Mouse (Mus musculus): Measurements from ENCODE around the gene Jam2. TPM values are rescaled to one million over a fixed set of nuclear protein-coding genes. Genes with fewer than 3 reads are reported as not detected.

Jam2 gene
- polyA plus RNA-seq, 1 experiment from 2014 or later = 5.6 TPM

- H3K27me3 ChIP-seq (replicated peaks) = peaks cover 11% of the 10 kb centered on the region; the same call in 1 of the 2 replicates
- no peak for ATAC-seq
- no peak overlapping the region for H3K4me3 ChIP-seq (replicated peaks)
- no peak overlapping the region for H3K27ac ChIP-seq
- no peaks in the 10 kb centered on the region for H3K36me3 ChIP-seq
- no peaks in the 10 kb centered on the region for H3K9me3 ChIP-seq
- peak overlapping the region; percentile 84 for H3K4me2 ChIP-seq (replicated peaks)
- no peak overlapping the region for H3K9ac ChIP-seq
- peaks cover 11% of the 10 kb centered on the region for H3K4me1 ChIP-seq (replicated peaks)
- WGBS = 33% methylated on average over 8 of the region's 8 CpGs
Measured at GRCm38 (mm10) chr16:84772496-84773267, 1.2 kb upstream of the Jam2 start.

DNA sequence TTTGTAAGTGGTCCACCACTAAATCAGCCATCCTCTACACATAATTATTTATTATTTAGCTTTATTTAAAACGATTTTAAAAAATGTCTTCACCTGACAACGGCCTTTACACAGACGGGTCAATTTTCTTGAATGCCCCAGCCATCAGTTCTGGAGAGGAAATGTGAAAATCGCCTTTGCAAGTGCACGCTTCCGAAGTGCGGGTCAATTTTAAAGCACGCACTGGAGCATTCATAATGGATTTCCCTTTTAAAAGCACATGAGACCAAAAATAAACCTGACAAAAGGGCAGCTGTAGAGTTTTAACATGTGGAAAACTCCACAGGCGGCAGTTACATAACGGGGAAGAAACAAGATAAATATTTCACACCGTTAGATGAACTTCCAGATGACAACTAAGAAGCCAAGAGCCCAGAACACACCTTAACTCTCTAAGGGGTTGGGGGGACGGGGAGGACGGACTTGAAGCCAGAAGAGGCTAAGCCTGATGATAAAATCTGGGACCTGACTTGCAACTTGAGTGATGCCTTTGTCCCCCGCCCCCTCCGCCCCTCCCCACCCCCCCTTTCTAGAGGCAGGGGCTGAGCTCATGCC, 558 bp upstream of the Jam2 start:
- Histone ChIP-seq H3K9me3 (no peaks in the 10 kb centered on the region), H3K4me3 (replicated peaks) (peak overlapping the region; percentile 59), H3K4me1 (replicated peaks) (peaks cover 11% of the 10 kb centered on the region), H3K4me2 (replicated peaks) (peak overlapping the region; percentile 84), H3K27me3 (replicated peaks) (peaks cover 11% of the 10 kb centered on the region; the same call in 1 of the 2 replicates), H3K9ac (no peak overlapping the region), H3K27ac (no peak overlapping the region), H3K36me3 (no peaks in the 10 kb centered on the region)
- ATAC-seq = peak; percentile 9; the same call in 1 of the 2 replicates
- 6% methylated on average over 15 of the region's 15 CpGs for WGBS

- no peaks in the 10 kb centered on the region for H3K36me3 ChIP-seq
- H3K27ac ChIP-seq = no peak overlapping the region
- H3K4me1 ChIP-seq (replicated peaks) = peaks cover 11% of the 10 kb centered on the region
- H3K9me3 ChIP-seq = no peaks in the 10 kb centered on the region
- 0 out of 2 replicates have a peak, but pooled peaks have one; percentile 12 for ATAC-seq
- peak overlapping the region; percentile 84 for H3K4me2 ChIP-seq (replicated peaks)
- H3K27me3 ChIP-seq (replicated peaks) = peaks cover 11% of the 10 kb centered on the region; the same call in 1 of the 2 replicates
- H3K4me3 ChIP-seq (replicated peaks) = peak overlapping the region; percentile 59
- WGBS = 1% methylated on average over 23 of the region's 23 CpGs
- peak overlapping the region; percentile 54 for H3K9ac ChIP-seq
Measured at GRCm38 (mm10) chr16:84774761-84775231, 873 bp downstream of the Jam2 start.

GRCm38 (mm10) chr16:84775356-84775755, 1.4 kb downstream of the Jam2 start:
- Histone ChIP-seq H3K4me3 (replicated peaks) (peak overlapping the region; percentile 59; the same call in 1 of the 2 replicates), H3K27ac (no peak overlapping the region), H3K27me3 (replicated peaks) (peaks cover 11% of the 10 kb centered on the region; the same call in 1 of the 2 replicates), H3K36me3 (no peaks in the 10 kb centered on the region), H3K4me2 (replicated peaks) (peak overlapping the region; percentile 84), H3K4me1 (replicated peaks) (peaks cover 11% of the 10 kb centered on the region), H3K9me3 (no peaks in the 10 kb centered on the region), H3K9ac (no peak overlapping the region)
- 34% methylated on average over 11 of the region's 11 CpGs for WGBS
- ATAC-seq = no peak

- Histone ChIP-seq H3K27ac (no peak overlapping the region), H3K9ac (no peak overlapping the region), H3K9me3 (no peaks in the 10 kb centered on the region), H3K36me3 (no peaks in the 10 kb centered on the region), H3K27me3 (replicated peaks) (peaks cover 11% of the 10 kb centered on the region; the same call in 1 of the 2 replicates), H3K4me2 (replicated peaks) (no peak overlapping the region), H3K4me3 (replicated peaks) (no peak overlapping the region), H3K4me1 (replicated peaks) (peaks cover 11% of the 10 kb centered on the region)
- 59% methylated on average over 7 of the region's 7 CpGs for WGBS
- no peak for ATAC-seq
Measured at GRCm38 (mm10) chr16:84776089-84776784, 2.3 kb downstream of the Jam2 start.

DNA sequence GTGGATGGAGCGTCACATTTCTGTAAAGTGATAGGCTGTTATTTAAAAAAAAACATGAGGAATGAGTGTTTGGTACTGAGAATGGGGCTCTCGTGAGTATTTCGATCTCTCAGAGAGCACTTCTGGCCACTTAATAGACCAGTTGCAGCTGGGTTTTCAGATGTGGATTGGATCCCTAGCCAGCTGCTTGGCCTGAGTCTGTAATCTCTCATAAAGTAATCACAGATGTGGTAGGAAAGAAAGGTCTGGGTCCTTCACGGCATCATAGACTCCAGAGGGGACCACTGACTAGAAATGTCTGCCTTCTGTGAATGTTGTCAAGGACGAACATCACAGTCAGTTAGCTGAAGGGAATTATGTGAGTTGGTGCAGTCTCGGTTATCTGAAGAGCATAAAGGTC, 4.5 kb downstream of the Jam2 start:
- 82% methylated on average over 6 of the region's 6 CpGs for WGBS
- Histone ChIP-seq H3K9ac (no peak overlapping the region), H3K4me2 (replicated peaks) (no peak overlapping the region), H3K9me3 (no peaks in the 10 kb centered on the region), H3K4me3 (replicated peaks) (no peak overlapping the region), H3K27ac (no peak overlapping the region), H3K36me3 (no peaks in the 10 kb centered on the region), H3K4me1 (replicated peaks) (peaks cover 8% of the 10 kb centered on the region), H3K27me3 (replicated peaks) (peaks cover 11% of the 10 kb centered on the region; the same call in 1 of the 2 replicates)
- no peak for ATAC-seq

DNA sequence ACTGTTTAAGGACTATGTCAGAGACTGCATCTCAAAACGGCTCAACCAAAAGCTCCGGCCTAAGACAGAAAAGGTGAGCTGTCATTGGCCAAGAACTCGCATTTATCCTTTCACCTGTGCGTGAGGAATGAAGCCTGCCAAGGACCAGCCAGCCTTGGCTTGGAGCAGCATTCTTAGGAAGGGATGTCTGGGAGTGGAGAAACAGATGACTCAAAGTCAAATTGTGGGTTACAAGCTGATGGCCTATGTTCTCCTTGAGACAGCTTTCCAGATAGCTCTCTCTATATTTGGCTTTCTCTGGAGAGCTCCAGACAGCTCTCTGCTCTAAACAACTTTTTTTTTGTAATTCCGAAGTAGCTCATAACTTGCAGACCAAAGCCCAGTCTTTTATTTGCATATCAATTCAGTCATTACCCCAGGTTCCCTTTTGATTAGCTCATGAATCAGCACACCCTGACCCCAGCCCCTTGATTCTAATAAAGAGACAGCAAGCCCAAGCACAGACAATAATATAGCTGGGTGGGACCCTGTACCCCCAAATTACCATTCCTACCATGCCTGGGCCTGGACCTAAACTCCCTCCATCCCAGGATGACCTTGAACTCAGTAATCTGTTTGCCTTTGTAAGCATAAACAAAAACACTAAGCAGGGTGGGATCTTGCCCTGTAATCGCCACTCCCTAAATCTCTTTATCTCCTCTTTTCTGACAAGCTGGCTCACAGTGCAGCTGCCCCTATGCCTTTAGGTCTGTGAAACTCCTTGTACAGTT, 5.1 kb downstream of the Jam2 start:
- Histone ChIP-seq H3K9ac (no peak overlapping the region), H3K4me2 (replicated peaks) (no peak overlapping the region), H3K4me3 (replicated peaks) (no peak overlapping the region), H3K9me3 (no peaks in the 10 kb centered on the region), H3K27ac (no peak overlapping the region), H3K27me3 (replicated peaks) (peaks cover 9% of the 10 kb centered on the region; the same call in 1 of the 2 replicates), H3K4me1 (replicated peaks) (peaks cover 6% of the 10 kb centered on the region), H3K36me3 (no peaks in the 10 kb centered on the region)
- no peak for ATAC-seq
- WGBS = 83% methylated on average over 6 of the region's 6 CpGs

GRCm38 (mm10) chr16:84779718-84780117, 5.8 kb downstream of the Jam2 start:
- WGBS = 78% methylated on average over 5 of the region's 5 CpGs

DNA sequence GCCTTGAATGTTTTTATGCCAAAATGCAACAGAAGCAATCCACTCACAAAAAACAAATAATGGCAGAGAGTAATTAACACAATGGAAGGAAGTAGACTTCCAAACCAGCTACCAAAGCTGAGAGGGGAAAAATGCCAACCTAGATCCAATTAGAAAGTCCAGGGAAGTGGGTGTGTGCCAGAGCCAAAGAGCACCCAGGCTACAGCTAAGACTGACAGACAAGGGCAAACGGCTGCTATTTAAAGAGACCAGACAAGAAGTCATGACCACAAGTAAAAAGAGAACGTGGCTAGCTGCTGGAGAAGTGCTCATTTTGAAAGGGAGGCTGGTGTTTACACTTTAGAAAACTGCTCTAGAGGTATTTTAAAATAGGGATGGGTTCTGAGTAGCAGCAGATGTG, 9.4 kb downstream of the Jam2 start:
- no peak overlapping the region for H3K9ac ChIP-seq
- H3K27ac ChIP-seq = no peak overlapping the region
- ATAC-seq = no peak
- H3K36me3 ChIP-seq = no peaks in the 10 kb centered on the region
- no peaks in the 10 kb centered on the region for H3K9me3 ChIP-seq
- H3K4me3 ChIP-seq (replicated peaks) = no peak overlapping the region
- no peaks in the 10 kb centered on the region for H3K4me1 ChIP-seq (replicated peaks)
- no peak overlapping the region for H3K4me2 ChIP-seq (replicated peaks)
- WGBS = 38% methylated on average over 2 of the region's 2 CpGs
- no peaks in the 10 kb centered on the region for H3K27me3 ChIP-seq (replicated peaks)

More at GRCm38 (mm10) chr16:84779718-84780117, 5.8 kb downstream of the Jam2 start:
- Histone ChIP-seq H3K9me3 (no peaks in the 10 kb centered on the region), H3K27ac (no peak overlapping the region), H3K27me3 (replicated peaks) (peaks cover 6% of the 10 kb centered on the region; the same call in 1 of the 2 replicates), H3K4me3 (replicated peaks) (no peak overlapping the region), H3K9ac (no peak overlapping the region), H3K4me2 (replicated peaks) (no peak overlapping the region), H3K4me1 (replicated peaks) (peaks cover 5% of the 10 kb centered on the region), H3K36me3 (no peaks in the 10 kb centered on the region)
- ATAC-seq = no peak

DNA sequence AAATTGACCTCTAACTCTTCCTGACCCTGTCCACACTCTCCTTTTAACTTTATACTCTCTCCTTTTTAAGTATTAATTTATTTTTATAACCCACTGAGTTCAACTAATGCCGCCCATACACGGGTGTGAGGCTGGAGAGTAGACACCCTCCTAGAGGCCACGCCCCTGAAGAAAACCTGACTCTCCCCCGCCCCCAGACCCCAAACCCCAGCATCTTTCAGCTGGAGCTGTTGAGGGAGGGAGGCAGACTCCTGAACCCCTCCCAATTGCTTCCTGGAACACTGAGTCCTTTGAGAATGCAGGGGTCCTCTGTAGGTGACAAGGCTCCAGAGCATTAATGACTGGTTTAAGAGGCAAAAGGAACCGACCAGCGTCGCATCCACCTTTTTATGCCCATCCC, 11.0 kb downstream of the Jam2 start:
- H3K9ac ChIP-seq = no peak overlapping the region
- no peaks in the 10 kb centered on the region for H3K4me1 ChIP-seq (replicated peaks)
- H3K9me3 ChIP-seq = no peaks in the 10 kb centered on the region
- H3K4me3 ChIP-seq (replicated peaks) = no peak overlapping the region
- no peaks in the 10 kb centered on the region for H3K36me3 ChIP-seq
- WGBS = 24% methylated on average over 7 of the region's 7 CpGs
- no peak for ATAC-seq
- no peak overlapping the region for H3K27ac ChIP-seq
- H3K4me2 ChIP-seq (replicated peaks) = no peak overlapping the region
- no peaks in the 10 kb centered on the region for H3K27me3 ChIP-seq (replicated peaks)

- no peak overlapping the region for H3K4me2 ChIP-seq (replicated peaks)
- no peaks in the 10 kb centered on the region for H3K27me3 ChIP-seq (replicated peaks)
- H3K4me3 ChIP-seq (replicated peaks) = no peak overlapping the region
- WGBS = 68% methylated on average over 2 of the region's 2 CpGs
- no peak overlapping the region for H3K27ac ChIP-seq
- no peak overlapping the region for H3K9ac ChIP-seq
- no peak for ATAC-seq
- no peaks in the 10 kb centered on the region for H3K9me3 ChIP-seq
- no peaks in the 10 kb centered on the region for H3K4me1 ChIP-seq (replicated peaks)
- no peaks in the 10 kb centered on the region for H3K36me3 ChIP-seq
Measured at GRCm38 (mm10) chr16:84790595-84791165, 16.8 kb downstream of the Jam2 start.
